Mouse (Mus musculus) 3T3-L1 (cell line): ENCODE data around the gene Tnfrsf1a.

Source experiments
- DNase-seq: peaks from one replicate; pipeline ENCODE4 v3.0.0-alpha.2; 2015; ENCODE audit warnings: low read depth, low spot score

Tnfrsf1a gene

GRCm38 (mm10) chr6:125323547-125323946, 25.6 kb upstream of the Tnfrsf1a start:
- DNase-seq: peak; percentile 40

- DNase-seq: no peak
These were observed 23.8 kb upstream of the Tnfrsf1a start for GRCm38 (mm10) chr6:125325337-125325736.

GRCm38 (mm10) chr6:125328243-125328642, 20.9 kb upstream of the Tnfrsf1a start:
- peak; percentile 35 for DNase-seq

DNA sequence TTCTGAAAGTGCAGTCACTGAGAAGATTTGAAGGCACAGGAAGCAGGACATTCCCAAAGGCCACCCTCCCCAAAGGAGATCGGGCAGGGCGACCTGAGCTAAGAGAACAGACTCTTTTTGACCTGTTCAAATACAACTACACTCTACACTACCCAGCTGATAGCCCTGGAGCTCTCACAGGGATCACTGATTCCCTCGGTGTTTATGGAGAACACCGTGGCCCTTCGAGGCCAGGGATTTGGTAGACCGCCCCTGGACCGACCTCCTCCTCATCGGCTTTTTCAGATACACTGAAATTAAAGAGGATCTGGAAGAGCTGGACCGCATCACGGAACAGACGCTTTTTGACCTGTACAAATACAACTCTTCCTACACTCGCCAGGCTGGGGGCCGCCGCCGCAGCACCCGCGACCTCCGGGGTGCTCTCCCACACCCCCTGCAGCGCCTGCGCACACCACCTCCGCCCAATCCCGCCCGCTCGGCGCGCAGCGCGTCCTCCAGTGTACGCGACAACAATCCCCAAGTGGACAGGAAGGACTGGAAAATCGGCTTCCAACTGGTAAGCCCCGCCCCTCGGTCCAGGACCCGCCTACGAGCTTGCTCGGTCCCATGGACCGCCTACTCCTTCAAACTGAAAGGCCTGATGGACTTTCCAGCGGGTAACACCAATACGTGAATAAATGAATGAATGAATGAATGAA, 18.4 kb upstream of the Tnfrsf1a start:
- peak; percentile 87 for DNase-seq

GRCm38 (mm10) chr6:125333112-125333899, 15.9 kb upstream of the Tnfrsf1a start:
- DNase-seq: no peak

GRCm38 (mm10) chr6:125334356-125334755, 14.8 kb upstream of the Tnfrsf1a start:
- DNase-seq: no peak

DNA sequence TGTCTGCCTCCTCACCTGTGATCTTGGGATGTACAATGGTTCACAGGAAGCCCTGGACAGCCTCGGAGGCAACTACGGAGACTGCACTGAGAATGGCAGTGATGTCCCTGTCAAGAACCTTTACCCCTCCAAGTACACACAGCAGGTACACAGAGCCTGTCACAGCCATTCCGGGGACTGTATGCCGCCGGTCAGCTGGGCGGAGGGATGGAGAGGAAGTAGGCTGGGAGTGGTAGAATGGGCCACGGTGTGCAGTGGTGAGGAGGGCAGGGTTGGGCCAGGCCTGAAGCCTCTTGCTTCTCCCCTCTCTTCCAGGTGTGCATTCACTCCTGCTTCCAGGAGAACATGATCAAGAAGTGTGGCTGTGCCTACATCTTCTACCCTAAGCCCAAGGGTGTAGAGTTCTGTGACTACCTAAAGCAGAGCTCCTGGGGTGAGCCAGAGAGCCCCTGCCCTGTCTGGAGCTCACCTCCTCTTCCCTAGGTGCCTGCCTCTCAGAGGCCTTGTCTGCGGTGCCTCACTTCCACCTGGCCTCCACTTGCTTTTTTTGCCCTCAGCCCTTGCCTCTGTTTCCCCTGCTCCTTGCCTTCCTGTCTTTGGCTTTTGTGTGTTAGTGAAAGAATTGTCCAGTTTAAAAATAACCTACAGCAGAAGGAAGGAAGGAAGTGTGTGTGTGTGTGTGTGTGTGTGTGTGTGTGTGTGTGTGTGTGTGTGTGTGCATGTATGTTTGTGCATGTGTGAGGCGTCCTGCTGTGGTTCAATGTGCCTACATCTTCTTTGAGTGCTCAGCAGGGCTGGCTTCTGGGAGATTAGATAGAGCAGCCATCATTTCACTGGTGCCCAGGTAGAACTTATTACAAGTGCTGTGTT, 10.1 kb upstream of the Tnfrsf1a start:
- DNase-seq: no peak

- DNase-seq: no peak
These were observed 8.9 kb upstream of the Tnfrsf1a start for GRCm38 (mm10) chr6:125340244-125340643.

GRCm38 (mm10) chr6:125342198-125342597, 7.0 kb upstream of the Tnfrsf1a start:
- DNase-seq: no peak

GRCm38 (mm10) chr6:125344084-125344483, 5.1 kb upstream of the Tnfrsf1a start:
- DNase-seq: no peak

GRCm38 (mm10) chr6:125344866-125345265, 4.3 kb upstream of the Tnfrsf1a start:
- DNase-seq: no peak

DNA sequence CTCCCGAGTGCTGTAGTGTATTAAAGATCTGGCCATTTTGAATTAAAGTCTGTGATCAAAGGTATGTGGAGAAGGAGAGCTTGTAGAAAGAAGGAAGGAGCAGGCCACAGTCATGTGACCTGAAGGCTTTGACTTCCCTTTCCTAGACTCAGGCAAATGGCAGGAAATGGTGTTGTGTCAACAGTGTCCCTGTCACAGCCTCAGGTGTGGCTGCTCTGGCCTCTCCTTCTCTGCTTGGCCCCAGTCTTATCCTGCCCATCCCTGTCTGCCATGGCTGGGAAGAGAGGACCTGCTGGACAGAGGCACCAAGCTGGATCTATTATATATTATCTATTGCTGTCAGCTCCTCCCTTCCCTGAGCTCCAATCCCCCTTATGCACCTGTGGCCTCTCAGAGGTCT, 3.5 kb upstream of the Tnfrsf1a start:
- DNase-seq: no peak

DNA sequence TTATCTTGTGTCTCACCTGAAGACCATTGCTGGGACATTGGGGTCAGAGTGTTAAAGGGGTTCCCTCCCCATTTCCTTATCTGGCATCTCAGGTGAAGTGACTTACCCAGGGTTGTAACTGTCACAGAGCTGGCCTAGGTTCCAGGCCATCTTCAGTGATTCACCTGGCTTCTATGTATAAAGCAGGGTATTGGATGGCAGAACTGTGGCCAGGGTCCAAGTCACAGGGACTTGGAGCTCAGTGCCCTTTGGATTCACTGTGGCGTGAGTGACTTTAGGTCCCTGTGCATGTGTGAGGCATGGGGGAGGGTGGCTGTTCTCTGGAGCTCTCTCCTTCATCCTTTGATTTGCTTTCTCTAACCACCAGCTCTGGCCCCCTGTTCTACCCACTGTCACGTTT, 3.1 kb upstream of the Tnfrsf1a start:
- DNase-seq: no peak

GRCm38 (mm10) chr6:125349575-125350230, 541 bp downstream of the Tnfrsf1a start:
- peak; percentile 84 for DNase-seq

DNA sequence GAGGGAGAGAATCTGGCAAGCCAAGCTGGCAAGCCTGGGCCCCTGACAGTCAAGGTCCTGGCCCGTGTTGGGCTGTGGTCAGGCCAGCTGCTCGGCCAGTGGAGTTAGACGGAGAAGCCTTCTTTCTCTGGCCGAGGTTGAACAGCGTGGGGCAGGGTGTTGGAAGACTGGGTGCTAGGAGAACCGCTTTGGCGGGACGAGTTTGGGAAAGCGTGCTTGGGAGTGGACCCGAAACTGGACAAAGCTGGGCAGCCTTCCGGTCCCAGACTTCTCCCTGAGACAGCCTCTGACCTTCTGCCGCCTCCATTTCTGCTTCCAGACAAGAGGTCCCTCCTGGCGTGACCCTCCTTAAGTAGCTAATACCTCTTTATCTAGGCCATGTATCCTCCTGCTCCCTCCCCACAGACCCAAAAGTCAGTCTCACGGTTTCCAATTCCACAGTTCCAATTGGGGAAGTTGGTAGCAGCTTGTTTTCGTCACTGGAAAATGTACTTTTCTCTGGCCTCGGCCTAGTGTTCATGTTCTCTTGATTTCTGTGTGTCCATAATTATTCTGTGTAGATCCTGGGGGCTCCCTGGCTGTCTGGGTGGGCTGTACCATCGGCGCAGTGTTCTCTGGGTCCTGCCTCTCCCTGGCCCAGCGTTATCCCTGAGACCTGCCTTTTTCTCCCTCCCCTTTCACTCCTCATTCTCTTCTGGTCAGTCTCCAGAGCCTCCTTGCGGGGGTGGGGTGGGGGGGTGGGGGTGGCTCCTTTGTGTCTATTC, 1.3 kb downstream of the Tnfrsf1a start:
- peak; percentile 51 for DNase-seq

DNA sequence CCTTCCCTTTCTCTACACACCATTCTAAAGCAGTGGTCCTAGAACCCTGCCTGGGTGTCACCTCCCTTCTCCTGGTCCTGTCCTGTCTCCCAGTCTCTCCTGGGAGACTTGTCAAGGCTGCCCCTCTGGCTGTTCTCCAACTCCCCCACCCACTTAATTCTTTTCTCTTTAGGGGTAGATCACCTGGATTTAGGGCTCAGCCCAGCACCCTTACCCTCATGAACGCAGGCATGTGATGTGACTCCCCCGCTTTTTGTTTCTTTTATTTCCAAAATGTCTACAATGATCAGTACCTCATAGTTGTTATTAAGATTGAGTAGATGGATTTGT, 1.8 kb downstream of the Tnfrsf1a start:
- DNase-seq: no peak

DNA sequence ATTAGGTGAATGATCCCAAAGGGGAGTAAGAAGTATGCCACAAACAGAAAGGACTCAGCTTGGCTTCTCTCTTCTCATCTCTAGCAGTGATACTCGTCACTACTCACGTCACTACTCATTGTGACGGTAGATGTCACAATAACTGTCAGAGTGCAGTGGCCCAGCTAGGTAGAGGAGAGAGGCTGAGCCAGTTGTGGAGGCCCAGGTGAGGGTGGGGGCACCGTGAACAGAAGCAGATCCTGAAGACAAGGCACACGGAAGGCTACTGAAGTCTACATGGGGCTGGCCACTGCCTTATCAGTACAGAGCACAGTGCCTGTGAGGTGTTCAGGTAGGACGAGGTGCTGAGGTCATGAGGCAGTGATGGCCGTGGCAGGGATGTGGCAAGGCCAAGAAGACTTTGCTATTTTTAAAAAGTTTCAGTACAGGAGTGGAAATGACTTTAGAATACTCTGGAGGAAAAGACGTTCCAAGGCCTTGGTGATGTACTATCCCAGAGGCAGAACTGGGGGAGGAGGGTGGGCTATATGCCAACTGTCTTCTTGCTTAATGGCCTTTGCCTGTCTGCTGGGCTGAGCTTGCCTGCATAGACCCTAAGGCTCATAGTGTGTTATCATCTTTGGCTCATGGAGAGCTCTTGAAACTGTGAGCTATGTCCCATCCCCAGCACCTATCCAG, 2.3 kb downstream of the Tnfrsf1a start:
- peak; percentile 51 for DNase-seq

GRCm38 (mm10) chr6:125352046-125352384, 2.9 kb downstream of the Tnfrsf1a start:
- no peak for DNase-seq

DNA sequence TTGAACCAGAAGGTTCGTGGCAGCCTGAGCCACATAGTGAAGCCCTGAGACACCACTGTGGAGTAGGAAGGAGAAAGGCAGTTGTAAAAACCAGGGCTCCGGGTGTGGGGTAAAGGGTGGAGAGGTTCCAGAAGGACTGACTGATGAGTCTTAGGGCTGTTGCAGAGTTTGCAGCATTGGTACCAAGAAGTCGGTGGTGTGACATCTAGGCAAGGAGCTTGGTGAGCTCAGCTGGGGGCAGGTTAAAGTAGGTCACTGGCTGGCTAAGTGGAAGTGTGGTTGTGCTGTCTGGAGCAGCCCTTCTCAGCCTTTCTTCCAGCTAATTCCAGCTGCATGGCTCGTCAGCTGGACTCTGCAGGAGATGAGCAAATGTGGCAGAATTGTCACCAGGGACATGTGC, 3.6 kb downstream of the Tnfrsf1a start:
- DNase-seq: no peak

- no peak for DNase-seq
These were observed 4.1 kb downstream of the Tnfrsf1a start for GRCm38 (mm10) chr6:125353221-125353620.

DNA sequence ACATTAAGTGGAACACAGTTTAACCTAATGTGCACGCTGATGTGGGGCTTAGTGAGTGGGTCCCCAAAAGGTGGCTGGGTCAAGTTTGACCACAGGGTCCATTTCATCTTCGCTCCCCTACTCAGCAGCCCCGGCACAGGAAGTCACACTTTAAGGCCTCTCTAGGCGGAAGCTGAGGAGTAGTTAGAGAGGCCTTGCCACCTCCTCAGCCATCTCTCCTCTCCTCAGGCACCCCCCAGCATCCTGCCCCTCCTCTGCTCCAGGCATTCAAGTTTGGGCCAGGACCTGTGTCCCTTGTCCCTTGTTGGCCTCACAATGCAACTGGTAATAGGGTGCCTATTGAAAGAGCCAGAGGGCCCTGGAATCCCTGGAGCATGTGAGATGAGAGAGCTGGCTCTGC, 4.5 kb downstream of the Tnfrsf1a start:
- DNase-seq: no peak
